Mouse (Mus musculus) cerebellum, postnatal 36 days (tissue): ENCODE measurements at regions not wholly inside any gene's neighbourhood (a gene's known extent, or its start where the extent isn't known, plus 50 kb on each side); places are given as distances from the start of the nearest gene placed in this dataset.
A peak's percentile ranks its signal among the peaks of the same experiment; 100 is the strongest.

ENCODE experiments used
- DNase-seq, 2 experiments: peaks; one replicate each; pipeline ENCODE4 v3.0.0; 2021 to 2022; ENCODE audit warnings: mixed read lengths in 2 of 2

- DNase-seq, result peak; percentile 28 to 45
Measured at GRCm38 (mm10) chrX:166091011-166091410, 79.2 kb upstream of the Gemin8 start.

DNA sequence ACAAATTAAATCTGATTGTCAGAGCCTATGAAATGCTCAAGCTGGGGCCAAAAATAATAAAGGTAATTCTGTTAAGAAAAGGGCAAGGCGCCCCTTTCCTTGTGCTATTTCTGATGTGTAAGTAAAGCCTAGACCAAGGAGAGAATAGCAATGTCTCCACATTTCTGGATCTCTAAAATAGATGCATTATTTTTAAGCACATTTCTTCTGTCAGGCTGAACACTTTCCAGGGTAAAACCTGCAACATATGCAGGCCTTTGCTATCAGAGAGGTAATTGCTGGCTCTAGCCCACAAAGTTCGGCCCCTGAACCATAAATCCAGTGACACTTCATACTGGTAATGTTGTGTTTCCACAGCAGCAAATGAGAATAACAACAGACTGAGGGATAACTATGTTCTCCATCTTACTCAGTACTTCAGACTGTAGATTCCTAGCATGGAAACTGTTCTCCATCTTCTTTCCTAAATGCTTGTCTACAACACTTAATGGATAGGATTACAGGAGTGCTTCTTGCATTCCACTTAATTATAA lies 63.0 kb upstream of the Gemin8 start:
- DNase-seq, result no peak
